Mouse (Mus musculus) bone marrow macrophage, adult 2 months (primary cell): Measurements from ENCODE around the gene Gm15217.

Experiments used
- CTCF ChIP-seq: IDR thresholded peaks from 2 replicates; pipeline ENCODE4 v1.5.1; 2012; ENCODE audit warnings: low read depth, mild to moderate bottlenecking, low read length, moderate library complexity
- POLR2A ChIP-seq: IDR thresholded peaks from 2 replicates; pipeline ENCODE4 v1.6.1; 2012; ENCODE audit warnings: mild to moderate bottlenecking, low read depth, low read length, borderline replicate concordance

GRCm38 (mm10) chr14:46379285-46379684, at the start of gene Gm15217:
- no peak for TF ChIP-seq POLR2A
- TF ChIP-seq CTCF: no peak
